Mouse (Mus musculus) cerebellum, adult 8-10 months (tissue): ENCODE measurements around the gene Trim10.

Experiments
- DNase-seq: peaks from one replicate; pipeline ENCODE4 v3.0.0; 2022

Gene Trim10

DNA sequence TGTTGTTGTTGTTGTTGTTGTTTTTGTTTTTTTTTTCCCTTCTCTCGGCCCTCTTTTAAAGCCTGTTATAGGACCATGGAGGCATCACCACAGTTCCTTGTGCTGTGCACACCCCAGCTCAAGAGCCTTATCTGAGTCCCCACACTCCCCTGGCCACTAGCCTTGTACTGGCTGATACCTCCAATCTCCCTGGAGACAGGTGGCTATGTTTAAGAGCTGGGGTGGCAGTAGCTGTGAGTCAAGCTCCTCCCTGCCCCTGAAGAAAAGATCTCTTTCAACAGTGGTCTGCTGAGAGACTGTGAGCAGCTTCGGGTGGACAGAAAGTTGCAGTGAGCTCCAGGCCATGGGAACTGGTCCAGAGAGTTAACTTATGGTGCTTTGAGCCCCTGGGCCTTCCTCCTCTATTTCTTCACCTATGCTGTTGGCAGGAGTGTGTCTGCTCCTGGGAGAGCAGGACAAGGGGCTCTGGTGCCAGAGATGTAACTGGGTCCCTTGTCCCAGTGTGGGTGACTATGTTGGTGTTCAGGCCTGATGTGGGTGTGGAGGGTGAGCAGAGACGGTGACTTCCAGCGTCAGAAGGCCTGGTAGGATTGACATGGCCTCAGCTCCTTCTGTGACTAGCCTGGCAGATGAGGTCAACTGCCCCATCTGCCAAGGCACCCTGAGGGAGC lies at the start of gene Trim10:
TSS of gene Trim10 (plus strand) at position 291 of the 671 bp plus-strand sequence.
- DNase-seq, result no peak

DNA sequence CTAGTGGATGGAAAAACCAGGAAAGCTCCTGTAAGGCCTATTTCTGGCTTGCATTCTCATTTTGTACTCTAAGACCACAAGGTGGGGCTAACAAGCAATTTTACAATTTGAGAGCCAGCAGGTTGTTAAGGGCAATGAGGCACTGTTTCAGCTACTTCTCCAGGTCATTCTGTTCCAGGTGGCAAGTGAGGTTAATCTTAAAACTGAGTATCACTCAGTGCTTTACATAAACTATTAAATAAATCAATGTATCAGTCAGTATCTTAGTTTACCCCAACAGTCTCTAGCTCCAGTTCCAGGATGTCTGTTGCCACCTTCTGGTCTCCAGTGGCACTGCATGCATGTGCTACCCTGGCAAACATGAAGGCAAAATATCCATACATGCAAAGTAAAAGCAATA lies 45.4 kb upstream of the Trim10 start:
- DNase-seq, result peak; percentile 24

DNA sequence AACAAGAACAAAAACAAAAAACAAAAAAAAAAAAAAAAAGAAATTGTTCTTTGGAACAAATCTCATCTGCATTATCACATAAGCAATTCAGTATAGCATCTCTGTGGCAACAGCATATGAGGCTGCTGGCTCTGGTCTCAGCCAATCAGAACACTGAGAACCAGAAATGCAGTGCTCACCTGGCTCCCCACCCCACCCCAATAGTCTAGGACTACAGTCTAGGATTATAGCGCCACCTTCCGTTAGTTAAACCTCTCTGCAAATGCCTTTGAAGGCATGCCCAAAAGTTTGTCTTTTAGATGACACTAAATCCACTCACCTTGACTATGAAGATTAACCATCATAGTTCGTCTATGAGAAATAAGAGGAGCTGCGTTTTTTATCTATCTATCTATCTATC lies 43.8 kb upstream of the Trim10 start:
- DNase-seq, result no peak

DNA sequence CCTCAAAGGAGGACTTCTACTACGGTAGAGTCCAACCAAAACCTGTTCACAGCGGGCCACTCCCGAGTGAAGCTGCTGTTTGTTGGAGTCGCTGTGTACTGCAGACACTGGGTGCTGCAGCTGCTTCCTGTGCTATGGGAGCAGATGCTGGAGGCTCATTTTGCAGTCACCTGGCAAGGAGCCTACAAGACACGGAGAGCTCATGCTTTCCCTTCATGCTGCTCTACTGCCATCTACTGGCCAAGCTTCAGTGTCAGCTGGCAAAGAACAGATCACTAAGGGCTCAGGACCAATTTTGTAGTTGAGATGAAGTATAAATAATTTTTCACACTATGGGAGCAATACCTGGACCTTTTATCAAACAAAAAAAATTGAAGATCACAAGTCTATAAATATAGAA lies 43.4 kb upstream of the Trim10 start:
- DNase-seq, result peak; percentile 83

GRCm38 (mm10) chr17:36828488-36828887 lies 40.9 kb upstream of the Trim10 start:
- no peak for DNase-seq

DNA sequence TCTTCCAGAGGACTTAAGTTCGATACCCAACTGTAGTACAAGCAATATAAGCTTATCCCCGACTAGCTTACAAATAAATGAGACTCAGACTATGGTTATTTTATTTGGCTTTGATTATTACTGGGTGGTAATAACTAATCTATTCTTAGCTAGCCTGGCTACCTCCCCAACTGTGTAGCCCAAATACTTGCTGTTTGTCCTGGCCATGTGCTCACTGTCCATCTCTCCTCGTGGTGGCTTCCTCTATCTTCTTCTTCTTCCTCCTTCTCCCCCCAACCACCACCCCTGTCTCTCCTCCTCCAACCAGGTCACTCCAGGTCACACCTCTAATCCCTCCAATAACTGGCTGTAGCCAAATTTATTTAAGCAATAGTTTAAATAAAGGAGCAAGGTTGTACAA lies 38.9 kb upstream of the Trim10 start:
- no peak for DNase-seq

DNA sequence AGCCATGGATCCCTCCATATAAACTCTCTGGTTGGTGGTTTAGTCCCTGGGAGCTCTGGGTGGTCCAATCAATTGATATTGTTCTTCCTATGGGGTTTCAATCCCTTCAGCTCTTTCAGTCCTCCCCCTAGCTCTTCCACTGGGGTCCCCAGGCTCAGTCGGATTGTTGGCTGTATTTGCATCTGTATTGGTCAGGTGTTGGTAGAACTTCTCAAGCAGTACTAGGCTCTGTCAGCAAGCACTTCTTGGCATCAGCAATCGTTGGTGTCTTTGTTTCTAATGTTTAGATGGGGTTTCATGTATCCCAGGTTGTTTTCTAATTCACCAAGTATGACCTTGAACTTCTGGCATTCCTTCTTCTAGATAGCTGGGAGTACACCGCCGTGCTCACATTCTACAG lies 36.7 kb upstream of the Trim10 start:
- DNase-seq, result no peak

GRCm38 (mm10) chr17:36835591-36836426 lies 33.6 kb upstream of the Trim10 start:
- peak; percentile 41 for DNase-seq

GRCm38 (mm10) chr17:36836427-36836812 lies 33.0 kb upstream of the Trim10 start:
- no peak for DNase-seq

- peak; percentile 98 for DNase-seq
Observed at GRCm38 (mm10) chr17:36836874-36837647, 32.3 kb upstream of the Trim10 start, which contains the start of gene Trim26. Gene Trim26 (plus strand): TSS chr17:36837134.

GRCm38 (mm10) chr17:36839001-36839400 lies 30.4 kb upstream of the Trim10 start:
- no peak for DNase-seq

DNA sequence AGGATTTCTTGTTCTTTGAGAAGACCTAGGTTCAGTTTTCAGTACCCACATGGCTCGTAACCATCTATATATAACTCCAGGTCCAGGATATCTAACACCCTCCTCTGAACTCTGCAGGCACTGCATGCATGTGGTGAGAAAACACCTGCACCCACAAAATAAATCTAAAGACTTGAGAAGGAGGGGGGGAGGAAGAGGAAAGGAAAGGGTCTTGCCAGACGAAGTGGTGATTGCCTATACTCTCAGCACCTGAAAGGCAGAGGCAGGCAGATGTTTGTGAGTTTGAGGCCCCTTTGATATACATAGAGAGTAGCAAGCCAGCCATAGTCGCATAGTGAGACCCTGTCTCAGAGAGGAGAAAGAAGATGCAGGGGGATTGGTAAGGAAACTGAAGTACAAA lies 29.4 kb upstream of the Trim10 start:
- DNase-seq, result no peak

DNA sequence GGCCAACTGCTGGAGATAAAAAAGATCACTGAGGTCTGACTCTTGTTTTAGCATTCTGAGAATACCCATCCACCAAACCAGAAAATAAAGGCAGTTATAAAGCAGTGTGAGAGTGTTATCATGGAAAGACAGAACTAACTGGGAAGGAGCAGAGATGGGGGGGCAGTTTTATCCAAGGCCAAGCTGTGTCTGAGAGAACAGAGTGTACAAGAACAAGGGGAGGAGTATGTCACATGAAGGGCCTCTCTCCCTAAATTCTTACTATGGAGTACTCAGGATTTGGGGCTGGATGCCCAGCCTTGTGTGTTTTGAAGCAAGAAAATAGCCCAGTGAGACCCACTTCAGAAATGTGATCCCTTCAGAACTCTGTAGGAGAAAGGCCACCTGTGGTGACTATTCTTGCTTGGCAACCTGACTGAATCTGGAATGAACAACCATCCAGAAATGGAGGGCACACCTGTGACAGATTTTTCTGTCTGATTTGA lies 28.4 kb upstream of the Trim10 start:
- no peak for DNase-seq

- DNase-seq, result no peak
Observed at GRCm38 (mm10) chr17:36843696-36844095, 25.7 kb upstream of the Trim10 start.

DNA sequence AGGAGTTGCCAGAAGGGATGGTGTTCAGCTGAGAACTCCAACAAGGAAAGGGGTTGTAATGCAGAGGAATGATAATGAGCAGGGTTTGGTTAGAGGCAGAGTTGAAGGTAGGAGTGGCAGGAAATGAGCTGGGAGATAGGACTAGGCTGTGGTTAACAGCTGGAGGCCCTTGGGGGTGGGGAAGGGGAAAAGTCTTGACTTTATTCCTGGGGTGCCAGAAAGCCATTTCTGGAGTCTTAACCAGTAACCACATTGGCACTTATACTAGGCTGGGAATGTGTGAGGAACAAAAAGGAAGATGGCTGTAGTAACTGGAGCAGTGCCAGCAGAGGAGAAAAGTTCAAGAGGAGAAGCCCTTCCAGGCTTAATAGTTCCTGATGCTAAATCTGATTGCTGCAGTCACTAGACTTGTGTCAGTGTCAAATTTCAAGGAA lies 25.1 kb upstream of the Trim10 start:
- DNase-seq, result no peak

- no peak for DNase-seq
Observed at GRCm38 (mm10) chr17:36844725-36845124, 24.6 kb upstream of the Trim10 start.

GRCm38 (mm10) chr17:36848911-36849310 lies 20.5 kb upstream of the Trim10 start:
- DNase-seq, result no peak

DNA sequence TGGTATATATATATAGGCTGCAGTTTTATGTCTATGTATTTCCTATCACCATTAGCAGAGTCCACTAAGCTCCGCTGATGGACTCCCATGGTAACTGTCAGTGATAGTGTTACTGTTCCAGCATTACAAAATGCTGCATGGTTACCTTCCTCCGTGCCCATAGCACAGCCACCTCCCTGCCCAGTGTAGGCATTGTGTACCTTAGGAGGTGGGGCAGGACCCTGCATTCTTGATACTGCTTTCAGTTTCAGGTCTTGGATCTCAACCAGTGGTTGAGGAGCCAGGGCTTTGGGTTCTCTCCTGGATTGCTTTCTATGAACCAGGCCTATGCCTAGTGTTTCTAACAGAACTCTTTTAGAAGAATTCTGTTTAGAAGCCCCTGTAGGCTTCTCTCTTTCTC lies 19.4 kb upstream of the Trim10 start:
- no peak for DNase-seq

DNA sequence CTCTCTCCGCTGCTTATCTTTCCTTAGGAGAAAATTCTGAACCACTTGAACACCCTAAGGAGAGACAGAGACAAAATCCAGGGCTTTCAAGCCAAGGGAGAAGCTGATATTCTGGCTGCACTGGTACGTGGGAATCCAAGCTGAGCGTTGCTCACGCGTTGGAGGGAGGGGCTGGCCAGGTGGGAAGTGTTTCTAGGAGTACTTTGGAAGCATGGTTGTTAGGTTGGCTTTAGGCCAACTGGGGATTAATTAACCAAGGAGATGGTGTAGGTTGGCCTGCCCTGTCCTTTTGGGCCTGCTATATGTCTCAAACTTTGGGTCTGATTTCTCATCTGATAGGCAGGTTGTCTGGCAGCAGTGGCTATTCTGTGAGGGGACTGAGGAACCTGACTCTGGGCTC lies 18.2 kb upstream of the Trim10 start:
- DNase-seq, result no peak

DNA sequence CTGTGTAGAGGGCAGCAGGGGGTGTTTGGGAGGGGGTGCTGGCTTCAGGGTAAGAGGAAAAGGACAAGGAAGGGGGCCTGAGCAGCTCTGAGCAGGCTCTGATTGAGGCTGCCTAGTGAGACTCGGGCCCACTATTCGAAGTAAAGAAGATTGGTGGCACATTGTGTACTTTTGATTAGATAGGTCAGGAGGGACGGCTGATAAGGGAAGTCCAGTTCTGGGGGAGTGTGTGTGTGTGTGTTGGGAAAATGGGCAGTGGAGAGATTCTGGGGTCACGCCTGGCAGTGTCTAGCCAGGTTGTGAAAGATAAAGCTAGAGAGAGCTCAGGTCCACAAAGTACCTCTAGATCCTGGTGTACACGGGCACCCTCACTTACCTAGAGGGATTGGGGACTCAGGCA lies 17.7 kb upstream of the Trim10 start:
- no peak for DNase-seq

DNA sequence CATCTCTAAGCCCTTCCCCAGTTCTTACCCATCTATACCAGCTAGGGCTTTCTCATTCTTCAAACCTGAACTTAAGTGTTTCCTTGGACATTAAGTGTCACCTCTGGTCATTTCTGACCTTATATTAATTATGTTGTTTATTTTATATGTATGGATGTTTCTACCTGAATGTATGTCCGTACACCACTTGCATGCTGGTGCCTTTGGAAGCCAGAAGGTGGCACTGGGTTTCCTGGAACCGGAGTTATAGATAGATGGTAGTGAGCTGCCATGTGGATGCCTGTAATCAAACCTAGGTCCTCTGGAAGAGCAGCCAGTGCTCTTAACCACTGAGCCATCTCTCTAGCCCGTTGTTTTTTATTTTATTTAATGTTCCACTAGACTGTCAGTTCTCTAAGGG lies 13.9 kb upstream of the Trim10 start:
- no peak for DNase-seq

- DNase-seq, result no peak
Observed at GRCm38 (mm10) chr17:36856236-36856635, 13.1 kb upstream of the Trim10 start.

- DNase-seq, result no peak
Observed at GRCm38 (mm10) chr17:36858181-36858580, 11.2 kb upstream of the Trim10 start.
